Mouse (Mus musculus) CH12.LX (cell line): ENCODE results near the gene Cd69.

ENCODE experiments used
- CTCF ChIP-seq, 2 experiments: IDR thresholded peaks in 1 of 2; conservative IDR thresholded peaks in 1 of 2; 2 replicates each; pipeline ENCODE4 v1.5.1; 2011 to 2012; ENCODE audit warnings: low read depth in 2 of 2, low read length in 2 of 2, improper control_type of control experiment in 1 of 2, inconsistent platforms in 1 of 2, mild to moderate bottlenecking in 1 of 2, moderate library complexity in 1 of 2
- POLR2A ChIP-seq: IDR thresholded peaks from 2 replicates; pipeline ENCODE4 v1.6.1; 2011; ENCODE audit warnings: low read depth, mild to moderate bottlenecking, improper control_type of control experiment, low read length
- TCF12 ChIP-seq: IDR thresholded peaks from 2 replicates; pipeline ENCODE4 v1.6.1; 2014; ENCODE audit warnings: low read depth, mild to moderate bottlenecking, inconsistent platforms, low read length, improper control_type of control experiment

DNA sequence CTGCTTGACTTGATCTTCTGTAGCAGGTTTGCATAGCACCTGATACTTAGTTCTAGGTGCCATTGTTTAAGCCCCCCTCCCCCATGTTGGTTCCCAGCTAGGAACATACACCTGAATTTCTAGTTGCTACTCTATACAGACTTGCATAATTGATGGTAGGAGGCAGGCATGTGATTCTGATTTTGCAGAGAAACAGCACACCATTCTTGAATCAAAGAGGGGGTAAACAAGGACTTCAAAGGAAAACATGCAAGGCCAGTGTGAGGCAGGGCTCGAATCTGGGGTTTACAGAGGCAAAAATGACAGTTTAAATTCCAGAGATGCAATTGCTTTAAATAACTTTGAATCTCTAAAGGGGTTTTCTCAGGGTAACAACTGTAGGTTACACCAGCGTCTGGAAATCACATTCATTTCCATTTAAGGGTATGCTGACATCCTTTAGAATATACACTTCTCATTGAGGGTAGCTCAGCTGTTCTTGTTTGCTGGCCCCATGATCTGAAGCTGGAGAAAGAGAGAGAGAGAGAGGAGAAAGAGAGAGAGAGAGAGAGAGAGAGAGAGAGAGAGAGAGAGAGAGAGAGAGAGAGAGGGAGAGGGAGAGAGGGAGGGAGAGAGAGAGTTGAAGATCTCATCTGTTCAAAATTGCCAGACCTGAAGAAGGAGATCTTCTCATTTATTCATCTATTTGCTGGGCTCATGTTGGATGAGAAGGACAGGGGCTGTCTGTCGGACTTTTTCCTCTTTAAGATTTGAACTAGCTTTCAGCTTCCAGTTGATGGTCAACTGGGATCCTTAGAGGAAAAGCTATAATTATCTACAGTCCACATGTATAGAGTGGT is 46.1 kb downstream of the Cd69 start:
- no peak for TF ChIP-seq CTCF (conservative IDR thresholded peaks at IDR 0.05 in 1 of 2, IDR thresholded peaks at IDR 0.05 in 1 of 2; ENCODE audit: low read depth in 2 of 2, low read length in 2 of 2)
- no peak for TF ChIP-seq TCF12
- TF ChIP-seq POLR2A = no peak
